ENCODE assay signal across 7 mouse cellular contexts in the genomic region with DNA sequence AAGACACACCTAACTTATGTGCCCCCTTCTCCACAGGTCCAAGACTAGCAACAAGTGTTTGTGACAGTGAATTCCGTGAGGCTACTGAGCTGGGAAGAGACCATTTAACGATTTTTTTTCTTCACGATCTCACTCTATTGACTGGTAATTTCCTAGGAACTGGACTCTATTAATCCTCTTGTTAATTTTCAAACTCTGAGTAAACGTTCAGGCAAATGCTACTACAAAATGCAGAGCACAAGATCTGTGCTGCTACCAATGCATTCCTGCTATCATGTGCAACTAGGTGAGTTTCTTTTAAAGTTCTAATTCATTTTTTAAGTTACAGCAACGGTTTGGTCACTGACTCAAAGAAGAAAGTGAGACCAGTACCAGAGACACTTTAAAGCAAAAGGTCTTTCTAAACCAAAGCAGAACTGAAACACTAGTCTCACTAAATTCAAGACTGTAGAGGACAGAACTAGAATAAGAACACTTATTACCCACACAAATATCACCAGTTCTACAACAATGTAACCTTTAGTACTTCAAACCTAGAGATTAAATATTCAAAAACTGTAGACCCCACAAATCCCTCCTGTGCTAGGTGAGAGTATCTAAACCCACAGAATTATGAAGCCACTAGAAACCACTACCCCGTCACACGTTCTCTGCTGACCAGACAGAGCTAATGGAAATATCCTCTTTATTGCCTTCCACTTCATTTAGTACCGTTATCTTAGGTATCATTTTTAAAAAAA. TPM values are rescaled to one million over a fixed set of nuclear protein-coding genes. Genes with fewer than 3 reads are reported as not detected.
DNase-seq lines count a peak whose midpoint lies in the region; ATAC-seq lines count a peak whose summit lies in the region.

No protein-coding gene starts in this region.

- H3K36me3 ChIP-seq in lung, embryonic 15.5 days = no peaks in the 10 kb centered on the region
- H3K36me3 ChIP-seq in forebrain, embryonic 11.5 days (ENCODE audit: control insufficient read depth, insufficient read depth, low read length) = no peaks in the 10 kb centered on the region
- H3K36me3 ChIP-seq in limb, embryonic 13.5 days = no peaks in the 10 kb centered on the region
- H3K36me3 ChIP-seq in stomach, embryonic 14.5 days (ENCODE audit: control insufficient read depth, insufficient read depth, low read length) = no peaks in the 10 kb centered on the region

- peak overlapping the region; percentile 67 for H3K4me2 ChIP-seq in lung, embryonic 15.5 days
- H3K4me2 ChIP-seq in forebrain, embryonic 11.5 days (ENCODE audit: low read depth, low read length, severe bottlenecking) = peak overlapping the region; percentile 70
- peak overlapping the region; percentile 68 for H3K4me2 ChIP-seq in limb, embryonic 13.5 days (replicated peaks)
- peak overlapping the region; percentile 51 for H3K4me2 ChIP-seq in stomach, embryonic 14.5 days (replicated peaks; ENCODE audit: low read depth, low read length)

- no peak for DNase-seq in lung, postnatal 4 days
- no peak for DNase-seq in forebrain, embryonic 11.5 days (ENCODE audit: low spot score)
- DNase-seq in adrenal gland, adult (ENCODE audit: inconsistent age in 2 of 2, low spot score in 1 of 2) = no peak

- H3K4me3 ChIP-seq in lung, embryonic 15.5 days = peak overlapping the region; percentile 99
- peak overlapping the region; percentile 90 for H3K4me3 ChIP-seq in forebrain, embryonic 11.5 days (ENCODE audit: low read depth, low read length)
- H3K4me3 ChIP-seq in limb, embryonic 13.5 days = peak overlapping the region; percentile 95
- H3K4me3 ChIP-seq in stomach, embryonic 14.5 days (ENCODE audit: low read depth, low read length) = peak overlapping the region; percentile 81

- ATAC-seq in lung, embryonic 15.5 days (ENCODE audit: borderline replicate concordance, extremely low read depth, low FRiP score, low TSS enrichment) = no peak
- ATAC-seq in forebrain, embryonic 11.5 days (replicated peaks; ENCODE audit: low FRiP score) = no peak
- no peak for ATAC-seq in limb, embryonic 13.5 days (ENCODE audit: low FRiP score, low read depth)
- ATAC-seq in stomach, embryonic 14.5 days (ENCODE audit: insufficient number of reproducible peaks, insufficient read depth, low FRiP score, low read depth) = no peak
- ATAC-seq in megakaryocyte progenitor cell, adult 5-6 weeks (replicated peaks; ENCODE audit: poor library complexity) = no peak

- H3K4me1 ChIP-seq in lung, embryonic 15.5 days = peaks cover 44% of the 10 kb centered on the region
- no peaks in the 10 kb centered on the region for H3K4me1 ChIP-seq in forebrain, embryonic 11.5 days (replicated peaks; ENCODE audit: control insufficient read depth, insufficient read depth, low read length)
- peaks cover 35% of the 10 kb centered on the region for H3K4me1 ChIP-seq in limb, embryonic 13.5 days
- H3K4me1 ChIP-seq in stomach, embryonic 14.5 days (ENCODE audit: control insufficient read depth, insufficient read depth, low read length) = peaks cover 12% of the 10 kb centered on the region; the same call in 1 of the 2 replicates

- no peaks in the 10 kb centered on the region for H3K9me3 ChIP-seq in lung, embryonic 15.5 days
- H3K9me3 ChIP-seq in forebrain, embryonic 11.5 days (ENCODE audit: control insufficient read depth, low read length) = no peaks in the 10 kb centered on the region
- no peaks in the 10 kb centered on the region for H3K9me3 ChIP-seq in limb, embryonic 13.5 days
- H3K9me3 ChIP-seq in stomach, embryonic 14.5 days (ENCODE audit: control insufficient read depth, low read depth, low read length) = no peaks in the 10 kb centered on the region

- 34% methylated on average over 8 of the region's 8 CpGs for WGBS in lung, embryonic 15.5 days
- 55% methylated on average over 8 of the region's 8 CpGs for WGBS in forebrain, embryonic 11.5 days
- 38% methylated on average over 8 of the region's 8 CpGs for WGBS in limb, embryonic 13.5 days
- WGBS in stomach, embryonic 14.5 days = 37% methylated on average over 8 of the region's 8 CpGs

- no peak overlapping the region for H3K27ac ChIP-seq in lung, embryonic 15.5 days
- H3K27ac ChIP-seq in forebrain, embryonic 11.5 days (ENCODE audit: low read depth, low read length) = no peak overlapping the region
- no peak overlapping the region for H3K27ac ChIP-seq in limb, embryonic 13.5 days
- no peak overlapping the region for H3K27ac ChIP-seq in stomach, embryonic 14.5 days (ENCODE audit: low read length)

- H3K9ac ChIP-seq in lung, embryonic 15.5 days = peak overlapping the region; percentile 98
- peak overlapping the region; percentile 91; the same call in 1 of the 2 replicates for H3K9ac ChIP-seq in forebrain, embryonic 11.5 days (ENCODE audit: low read length)
- H3K9ac ChIP-seq in limb, embryonic 13.5 days = peak overlapping the region; percentile 93
- H3K9ac ChIP-seq in stomach, embryonic 14.5 days (replicated peaks; ENCODE audit: low read depth, low read length) = 0 out of 2 replicates have a peak overlapping the region, but pooled peaks have one; percentile 19

- no peaks in the 10 kb centered on the region for H3K27me3 ChIP-seq in lung, embryonic 15.5 days
- H3K27me3 ChIP-seq in forebrain, embryonic 11.5 days (ENCODE audit: control insufficient read depth, insufficient read depth, low read length) = no peaks in the 10 kb centered on the region
- no peaks in the 10 kb centered on the region for H3K27me3 ChIP-seq in limb, embryonic 13.5 days
- no peaks in the 10 kb centered on the region for H3K27me3 ChIP-seq in stomach, embryonic 14.5 days (ENCODE audit: control insufficient read depth, insufficient read depth, low read length)

RNA-seq across cellular contexts. Expression of a gene that starts 1.7 kb away (rescaled TPM):
- 40.0 and 40.2 TPM in 2 replicates for polyA plus RNA-seq in lung, embryonic 15.5 days (2015; fragmentation: Nextera tagmentation; extraction: Ambion mirVana)
- 73.5 and 77.8 TPM in 2 replicates for polyA plus RNA-seq in forebrain, embryonic 11.5 days (2014; fragmentation: Nextera tagmentation; extraction: Ambion mirVana)
- 43.8 and 49.0 TPM in 2 replicates for polyA plus RNA-seq in limb, embryonic 13.5 days (2015; fragmentation: Nextera tagmentation; extraction: Ambion mirVana)
- 53.5 and 60.7 TPM in 2 replicates for polyA plus RNA-seq in stomach, embryonic 14.5 days (2014; fragmentation: Nextera tagmentation; extraction: Ambion mirVana)
- total RNA-seq in megakaryocyte progenitor cell, adult 5-6 weeks (2015) = 37.6 and 44.5 TPM in 2 replicates
- 32.3 and 38.0 TPM in 2 replicates for total RNA-seq in megakaryocyte progenitor cell, adult 5-6 weeks (2017)

RNA-seq across cellular contexts. Expression of a gene that starts 44.8 kb away (rescaled TPM):
- polyA plus RNA-seq in lung, embryonic 15.5 days (2015; fragmentation: Nextera tagmentation; extraction: Ambion mirVana) = 1.7 and 2.7 TPM in 2 replicates
- polyA plus RNA-seq in forebrain, embryonic 11.5 days (2014; fragmentation: Nextera tagmentation; extraction: Ambion mirVana) = 0.24 and 0.39 TPM in 2 replicates
- polyA plus RNA-seq in limb, embryonic 13.5 days (2015; fragmentation: Nextera tagmentation; extraction: Ambion mirVana) = 101 and 102 TPM in 2 replicates
- polyA plus RNA-seq in stomach, embryonic 14.5 days (2014; fragmentation: Nextera tagmentation; extraction: Ambion mirVana) = 0.24 and 1.0 TPM in 2 replicates
- 0.02 TPM in 1 of 2 replicates, not detected in the other for total RNA-seq in megakaryocyte progenitor cell, adult 5-6 weeks (2015)
- 0.29 and 1.0 TPM in 2 replicates for total RNA-seq in megakaryocyte progenitor cell, adult 5-6 weeks (2017)

Comparison
In these comparisons a context has a peak if more than half of its experiments do, and no peak if none do; other contexts are left out.
1. H3K9ac ChIP-seq: peak in every context shown above with its lines; median percentile 98 in lung, embryonic 15.5 days; 93 in limb, embryonic 13.5 days; 91 in forebrain, embryonic 11.5 days; 19 in stomach, embryonic 14.5 days.
2. RNA of a gene that starts 44.8 kb away (polyA plus RNA-seq): 101 to 102 TPM in limb, embryonic 13.5 days; 1.7 to 2.7 TPM in lung, embryonic 15.5 days, 0.24 to 1.0 TPM in stomach, embryonic 14.5 days and 0.24 to 0.39 TPM in forebrain, embryonic 11.5 days; every median in the first group is over 10 times any median in the second.
3. Peak in every context shown above with its lines, with median percentiles within 50 percentile points of each other: H3K4me2 ChIP-seq and H3K4me3 ChIP-seq.